Mouse (Mus musculus) lung, embryonic 16.5 days (tissue): ENCODE measurements around the gene Pip5k1b. TPM values are rescaled to one million over a fixed set of nuclear protein-coding genes. Genes with fewer than 3 reads are reported as not detected.

Source experiments
- polyA plus RNA-seq: library from polyadenylated mRNA; unstranded; fragments of >200 nt; fragmentation: Nextera tagmentation; extraction: Ambion mirVana; gene quantifications from 2 replicates; pipeline ENCODE4 v1.2.1, GENCODE M21; 2015

Pip5k1b gene
- polyA plus RNA-seq, 1 experiment from 2014 or later: 3.8 TPM

Other genes with a start within 250 kb of the Pip5k1b start
- gene Fam122a, start 78.5 kb downstream of the Pip5k1b start, polyA plus RNA-seq: 39.2 and 41.1 TPM in 2 replicates
- 3.3 and 3.6 TPM in 2 replicates for gene Tmem252, start 118.1 kb upstream of the Pip5k1b start, polyA plus RNA-seq